Mouse (Mus musculus) ovary, adult 18-20 months (tissue): ENCODE data around the gene Cenpn.

Experiments used
- DNase-seq: peaks from one replicate; pipeline ENCODE4 v3.0.0; 2022; ENCODE audit warnings: low spot score, mixed read lengths

The Cenpn gene

GRCm38 (mm10) chr8:116921337-116922059 lies at the start of gene Cenpn, which contains the start of gene Cmc2:
Cenpn (plus strand) TSS chr8:116921730.
Cmc2 (minus strand) TSS chr8:116921455.
- peak; percentile 82 for DNase-seq

- DNase-seq = no peak
Observed at GRCm38 (mm10) chr8:116872761-116873342, 48.7 kb upstream of the Cenpn start.

DNA sequence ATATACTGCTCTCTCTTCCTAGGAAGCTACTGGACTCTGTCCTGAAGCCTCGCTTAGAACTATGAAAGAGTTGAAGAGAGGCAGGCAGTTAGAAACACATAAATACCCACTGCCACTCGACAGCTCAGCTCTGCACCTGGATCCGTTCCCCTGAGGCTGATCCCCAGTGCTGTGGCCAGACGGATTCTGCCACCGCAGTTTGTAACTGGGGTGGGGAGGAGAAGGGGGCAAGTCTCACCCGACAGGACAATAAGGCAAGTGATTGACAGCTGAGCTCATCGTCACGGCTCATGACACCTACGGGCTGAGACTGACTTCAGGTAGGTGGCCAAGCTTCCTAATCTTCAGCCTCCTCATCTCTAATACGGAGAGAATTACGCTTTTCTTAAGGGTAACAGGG lies 47.9 kb upstream of the Cenpn start:
- no peak for DNase-seq

DNA sequence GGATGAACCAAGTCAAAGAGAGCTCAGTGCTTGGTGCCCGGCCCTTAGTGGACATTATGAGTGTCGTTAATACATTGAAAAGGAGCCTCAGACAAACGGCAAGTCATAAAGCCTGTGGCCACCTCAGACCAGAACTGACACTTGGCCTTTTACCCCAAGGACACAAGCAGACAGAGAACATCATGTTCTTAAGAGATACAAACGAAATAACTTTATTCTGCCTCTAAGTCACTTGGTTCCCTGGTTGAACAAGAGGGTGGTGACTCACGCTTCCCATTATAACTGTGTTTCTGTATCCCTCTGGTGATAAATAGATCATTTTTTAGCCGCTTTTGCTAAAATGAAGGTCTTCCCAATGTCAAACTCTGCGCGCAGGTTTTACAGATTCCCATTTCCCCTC lies 47.5 kb upstream of the Cenpn start:
- DNase-seq = no peak

GRCm38 (mm10) chr8:116875798-116876450 lies 45.6 kb upstream of the Cenpn start:
- DNase-seq = no peak

GRCm38 (mm10) chr8:116881396-116881795 lies 40.1 kb upstream of the Cenpn start:
- DNase-seq = no peak

GRCm38 (mm10) chr8:116887813-116888212 lies 33.7 kb upstream of the Cenpn start:
- no peak for DNase-seq

DNA sequence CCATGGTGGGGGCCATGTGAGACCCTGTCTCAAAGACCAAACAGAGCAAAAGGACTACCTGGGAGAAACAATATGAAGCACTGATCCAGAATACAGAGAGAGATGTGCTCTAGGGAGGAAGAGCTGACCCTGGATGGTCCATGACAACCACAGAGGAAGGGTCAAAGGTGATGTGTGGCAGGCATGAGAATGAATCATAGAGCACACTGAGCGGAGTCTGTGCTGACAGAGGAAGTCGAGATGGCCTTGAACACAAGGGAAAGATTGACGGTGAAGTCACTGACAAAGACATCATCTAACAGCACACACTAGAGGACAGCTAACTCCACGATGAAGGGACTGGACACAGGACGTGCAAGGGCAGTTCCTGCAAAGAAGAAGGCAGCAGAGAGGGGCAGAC lies 30.1 kb upstream of the Cenpn start:
- DNase-seq = no peak

GRCm38 (mm10) chr8:116892130-116892529 lies 29.4 kb upstream of the Cenpn start:
- no peak for DNase-seq

DNA sequence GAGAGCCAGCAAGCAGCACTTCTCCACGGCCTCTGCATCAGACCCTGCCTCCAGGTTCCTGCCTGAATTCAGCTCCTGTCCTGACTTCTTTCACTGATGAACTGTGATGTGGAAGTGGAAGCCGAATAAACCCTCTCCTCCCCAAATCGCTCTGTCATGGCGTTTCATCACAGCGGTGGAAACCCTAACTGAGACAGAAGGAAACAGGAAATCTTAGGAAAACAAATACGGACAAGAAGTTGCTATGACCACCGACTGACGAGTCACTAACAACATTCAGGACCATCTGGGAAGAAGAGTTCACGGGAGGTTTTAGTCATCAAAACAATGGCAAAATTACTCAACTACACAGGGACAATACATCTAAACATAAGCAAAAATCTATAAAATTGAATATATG lies 28.9 kb upstream of the Cenpn start:
- DNase-seq = no peak

DNA sequence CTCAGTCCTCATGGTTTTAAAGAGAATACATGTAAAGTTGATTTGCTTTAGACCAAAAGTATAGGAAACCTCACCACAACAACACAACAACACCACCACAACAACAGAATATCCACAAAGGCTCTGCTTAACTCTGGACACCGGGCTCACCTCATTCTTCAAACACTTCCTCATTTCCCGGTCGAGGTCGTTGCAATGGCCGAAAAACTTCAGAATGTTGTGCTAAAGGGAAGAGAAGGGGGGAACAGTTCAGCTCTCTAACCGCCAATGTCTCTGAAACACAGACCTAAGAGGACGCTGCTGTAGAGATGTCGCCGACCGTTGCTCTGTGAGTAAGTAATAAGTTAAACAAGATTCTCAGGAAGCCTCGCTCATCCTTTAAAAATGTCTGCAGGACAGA lies 27.6 kb upstream of the Cenpn start:
- no peak for DNase-seq

- no peak for DNase-seq
Observed at GRCm38 (mm10) chr8:116895521-116895920, 26.0 kb upstream of the Cenpn start.

GRCm38 (mm10) chr8:116904736-116905135 lies 16.8 kb upstream of the Cenpn start:
- DNase-seq = peak; percentile 40

DNA sequence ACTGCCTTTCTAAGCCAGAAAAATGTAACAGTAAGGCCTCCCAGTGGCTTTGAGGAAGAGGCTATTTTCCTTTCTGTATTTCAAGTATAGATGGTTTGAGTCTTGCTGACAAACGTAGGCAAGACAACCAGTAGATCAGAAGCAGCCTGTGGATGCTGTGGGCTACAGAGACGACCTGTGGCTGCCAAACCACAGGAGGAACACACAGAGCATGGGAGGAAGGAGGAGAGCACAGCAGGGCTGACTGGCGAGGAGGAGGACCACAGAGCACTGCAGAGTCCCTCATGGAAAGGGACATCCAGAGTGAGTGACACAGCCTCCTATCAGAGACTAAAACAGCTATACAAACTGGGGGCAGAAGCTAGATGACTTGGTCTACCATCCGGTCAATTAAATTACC lies 16.3 kb upstream of the Cenpn start:
- DNase-seq = no peak

- DNase-seq = no peak
Observed at GRCm38 (mm10) chr8:116905836-116906235, 15.7 kb upstream of the Cenpn start.

- DNase-seq = peak; percentile 45
Observed at GRCm38 (mm10) chr8:116921005-116921336, 559 bp upstream of the Cenpn start.

GRCm38 (mm10) chr8:116922060-116922757 lies 679 bp downstream of the Cenpn start:
- no peak for DNase-seq

DNA sequence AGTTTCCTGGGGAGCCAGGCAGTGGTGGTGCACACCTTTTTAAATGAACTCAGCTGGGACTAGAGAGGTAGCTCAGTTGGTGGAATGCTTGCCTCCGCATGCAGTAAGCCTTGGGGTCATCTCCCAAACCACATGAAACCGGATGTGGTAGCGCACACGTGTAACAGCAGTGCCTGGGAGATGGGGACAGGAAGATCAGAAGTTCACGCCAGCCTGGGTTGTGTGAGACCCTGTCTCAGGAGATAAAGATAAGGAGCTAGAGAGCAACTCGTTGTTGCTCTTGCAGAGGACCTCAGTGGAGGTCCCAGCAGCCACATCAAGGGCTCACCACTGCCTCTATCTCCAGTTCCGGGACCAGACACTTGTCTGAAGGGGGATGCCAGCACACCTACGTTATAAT lies 2.0 kb downstream of the Cenpn start:
- DNase-seq = no peak

GRCm38 (mm10) chr8:116927880-116928279 lies 6.3 kb downstream of the Cenpn start:
- no peak for DNase-seq

- no peak for DNase-seq
Observed at GRCm38 (mm10) chr8:116928588-116928987, 7.1 kb downstream of the Cenpn start.

- no peak for DNase-seq
Observed at GRCm38 (mm10) chr8:116934976-116935375, 13.4 kb downstream of the Cenpn start.

GRCm38 (mm10) chr8:116935506-116935905 lies 14.0 kb downstream of the Cenpn start:
- no peak for DNase-seq
